Comparison of ENCODE assay signal across 8 mouse cellular contexts in the genomic region with DNA sequence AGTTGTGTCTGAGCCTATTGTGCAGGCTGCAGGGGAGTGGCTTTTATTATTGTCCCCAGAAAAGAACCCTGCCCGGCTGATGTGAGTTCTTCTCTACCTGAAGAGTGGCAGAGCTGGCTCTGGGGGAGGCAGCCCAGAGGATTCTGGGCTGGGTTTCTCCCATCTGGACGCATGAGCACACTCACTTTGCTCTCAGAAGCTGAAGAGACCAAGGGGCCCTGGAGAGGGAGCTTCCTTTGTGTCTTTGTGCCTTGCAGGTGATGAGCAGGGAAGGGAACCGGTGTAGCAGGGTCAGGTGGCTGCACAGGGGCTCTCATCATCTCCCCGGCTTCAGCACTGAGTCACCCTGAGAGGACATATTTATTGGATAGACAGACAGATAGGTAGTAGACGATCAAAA. TPM values are rescaled to one million over a fixed set of nuclear protein-coding genes. Genes with fewer than 3 reads are reported as not detected.
A peak's percentile ranks its signal among the peaks of the same experiment; 100 is the strongest.
DNase-seq lines count a peak whose midpoint lies in the region; ATAC-seq and TF ChIP-seq lines count a peak whose summit lies in the region.

No protein-coding gene starts in this region.

- 56% methylated on average over 5 of the region's 5 CpGs for WGBS in hindbrain, embryonic 10.5 days
- 58% methylated on average over 5 of the region's 5 CpGs for WGBS in hindbrain, embryonic 14.5 days
- 76% methylated on average over 5 of the region's 5 CpGs for WGBS in spleen, adult 2 months
- 45% methylated on average over 5 of the region's 5 CpGs for WGBS in embryonic facial prominence, embryonic 14.5 days
- 62% methylated on average over 5 of the region's 5 CpGs for WGBS in small intestine, adult 2 months
- 50% methylated on average over 5 of the region's 5 CpGs for WGBS in forebrain, embryonic 13.5 days

- no peaks in the 10 kb centered on the region for H3K27me3 ChIP-seq in hindbrain, embryonic 10.5 days (ENCODE audit: insufficient read depth, poor library complexity, severe bottlenecking)
- no peaks in the 10 kb centered on the region for H3K27me3 ChIP-seq in hindbrain, embryonic 14.5 days (ENCODE audit: control insufficient read depth, insufficient read depth, low read length)
- H3K27me3 ChIP-seq in spleen, adult 2 months (ENCODE audit: control insufficient read depth, insufficient read depth, low read length) = no peaks in the 10 kb centered on the region
- H3K27me3 ChIP-seq in embryonic facial prominence, embryonic 14.5 days (replicated peaks; ENCODE audit: control insufficient read depth, insufficient read depth, low read length) = no peaks in the 10 kb centered on the region
- no peaks in the 10 kb centered on the region for H3K27me3 ChIP-seq in small intestine, adult 2 months (ENCODE audit: control insufficient read depth, insufficient read depth, low read length)
- no peaks in the 10 kb centered on the region for H3K27me3 ChIP-seq in forebrain, embryonic 13.5 days

- peaks cover 18% of the 10 kb centered on the region for H3K4me1 ChIP-seq in hindbrain, embryonic 10.5 days (replicated peaks)
- H3K4me1 ChIP-seq in hindbrain, embryonic 14.5 days (replicated peaks; ENCODE audit: control insufficient read depth, insufficient read depth, low read length) = no peaks in the 10 kb centered on the region
- H3K4me1 ChIP-seq in spleen, adult 2 months (ENCODE audit: control insufficient read depth, insufficient read depth, insufficient read length) = no peaks in the 10 kb centered on the region
- no peaks in the 10 kb centered on the region for H3K4me1 ChIP-seq in embryonic facial prominence, embryonic 14.5 days (ENCODE audit: control insufficient read depth, insufficient read depth, low read length)
- H3K4me1 ChIP-seq in small intestine, adult 2 months (ENCODE audit: control insufficient read depth, insufficient read depth, insufficient read length, low read length) = no peaks in the 10 kb centered on the region
- peaks cover 5% of the 10 kb centered on the region; the same call in 1 of the 2 replicates for H3K4me1 ChIP-seq in forebrain, embryonic 13.5 days

- no peak overlapping the region for H3K4me3 ChIP-seq in hindbrain, embryonic 10.5 days
- H3K4me3 ChIP-seq in hindbrain, embryonic 14.5 days (replicated peaks; ENCODE audit: low read length) = no peak overlapping the region
- no peak overlapping the region for H3K4me3 ChIP-seq in spleen, adult 2 months (ENCODE audit: extremely low read depth, insufficient read depth, insufficient read length)
- H3K4me3 ChIP-seq in embryonic facial prominence, embryonic 14.5 days (ENCODE audit: low read depth, low read length) = no peak overlapping the region
- no peak overlapping the region for H3K4me3 ChIP-seq in small intestine, adult 2 months (ENCODE audit: low read depth, low read length)
- H3K4me3 ChIP-seq in forebrain, embryonic 13.5 days = no peak overlapping the region

- ATAC-seq in hindbrain, embryonic 14.5 days (ENCODE audit: low FRiP score) = no peak
- ATAC-seq in embryonic facial prominence, embryonic 14.5 days (ENCODE audit: low read depth) = peak; percentile 45
- ATAC-seq in forebrain, embryonic 13.5 days = no peak

- peak overlapping the region; percentile 77 for H3K27ac ChIP-seq in hindbrain, embryonic 10.5 days
- no peak overlapping the region for H3K27ac ChIP-seq in hindbrain, embryonic 14.5 days
- 0 out of 2 replicates have a peak overlapping the region, but pooled peaks have one; percentile 19 for H3K27ac ChIP-seq in spleen, adult 2 months (ENCODE audit: insufficient read depth, low read length)
- peak overlapping the region; percentile 52; the same call in 1 of the 2 replicates for H3K27ac ChIP-seq in embryonic facial prominence, embryonic 14.5 days (replicated peaks; ENCODE audit: low read depth, low read length)
- 0 out of 2 replicates have a peak overlapping the region, but pooled peaks have one; percentile 18 for H3K27ac ChIP-seq in small intestine, adult 2 months (ENCODE audit: insufficient read depth, low read depth, low read length)
- no peak overlapping the region for H3K27ac ChIP-seq in forebrain, embryonic 13.5 days

- no peaks in the 10 kb centered on the region for H3K9me3 ChIP-seq in hindbrain, embryonic 10.5 days
- no peaks in the 10 kb centered on the region for H3K9me3 ChIP-seq in hindbrain, embryonic 14.5 days (ENCODE audit: control insufficient read depth, low read length)
- no peaks in the 10 kb centered on the region for H3K9me3 ChIP-seq in embryonic facial prominence, embryonic 14.5 days (ENCODE audit: control insufficient read depth, low read length)
- H3K9me3 ChIP-seq in forebrain, embryonic 13.5 days (replicated peaks) = no peaks in the 10 kb centered on the region

- no peak overlapping the region for H3K4me2 ChIP-seq in hindbrain, embryonic 14.5 days (replicated peaks)
- no peak overlapping the region for H3K4me2 ChIP-seq in embryonic facial prominence, embryonic 14.5 days (ENCODE audit: low read depth, low read length)
- no peak overlapping the region for H3K4me2 ChIP-seq in forebrain, embryonic 13.5 days

- DNase-seq in hindbrain, embryonic 10.5 days (ENCODE audit: low spot score) = no peak
- DNase-seq in hindbrain, embryonic 14.5 days (ENCODE audit: low spot score) = no peak
- DNase-seq in spleen, adult 2 months (ENCODE audit: low read depth in 1 of 2, low spot score in 2 of 2) = no peak
- DNase-seq in spleen, postnatal 36 days (ENCODE audit: low spot score in 2 of 2) = no peak
- peak; percentile 56 for DNase-seq in embryonic facial prominence, embryonic 14.5 days (ENCODE audit: low spot score)
- DNase-seq in frontal cortex, postnatal 10 days (ENCODE audit: low spot score in 2 of 2) = no peak

- TF ChIP-seq POLR2A in spleen, adult 2 months (IDR thresholded peaks at IDR 0.05; ENCODE audit: low read depth, low read length) = no peak
- TF ChIP-seq POLR2A in small intestine, adult 2 months (IDR thresholded peaks at IDR 0.05; ENCODE audit: low read depth, low read length) = no peak

- no peak for TF ChIP-seq CTCF in spleen, adult 2 months (IDR thresholded peaks at IDR 0.05; ENCODE audit: extremely low read depth, insufficient read depth, insufficient read length, insufficient replicate concordance)
- no peak for TF ChIP-seq CTCF in small intestine, adult 2 months (IDR thresholded peaks at IDR 0.05; ENCODE audit: extremely low read depth, insufficient read length, insufficient replicate concordance, low read depth, low read length)

- H3K9ac ChIP-seq in hindbrain, embryonic 14.5 days = no peak overlapping the region
- peak overlapping the region; percentile 15; the same call in 1 of the 2 replicates for H3K9ac ChIP-seq in embryonic facial prominence, embryonic 14.5 days (ENCODE audit: low read depth, low read length)
- no peak overlapping the region for H3K9ac ChIP-seq in forebrain, embryonic 13.5 days

- no peaks in the 10 kb centered on the region for H3K36me3 ChIP-seq in hindbrain, embryonic 10.5 days
- H3K36me3 ChIP-seq in hindbrain, embryonic 14.5 days (replicated peaks; ENCODE audit: control insufficient read depth, insufficient read depth) = no peaks in the 10 kb centered on the region
- no peaks in the 10 kb centered on the region for H3K36me3 ChIP-seq in spleen, adult 2 months (ENCODE audit: control insufficient read depth, insufficient read depth, low read length)
- H3K36me3 ChIP-seq in embryonic facial prominence, embryonic 14.5 days (ENCODE audit: control insufficient read depth, insufficient read depth, low read length) = no peaks in the 10 kb centered on the region
- H3K36me3 ChIP-seq in small intestine, adult 2 months (ENCODE audit: control insufficient read depth, insufficient read depth, low read length) = no peaks in the 10 kb centered on the region
- H3K36me3 ChIP-seq in forebrain, embryonic 13.5 days (ENCODE audit: poor library complexity, severe bottlenecking) = no peaks in the 10 kb centered on the region

RNA-seq across cellular contexts. Expression of a gene that starts 15.9 kb away (rescaled TPM):
- polyA plus RNA-seq in hindbrain, embryonic 10.5 days (2016; fragmentation: Nextera tagmentation; extraction: Ambion mirVana) = 28.8 and 35.8 TPM in 2 replicates
- 28.1 and 30.5 TPM in 2 replicates for polyA plus RNA-seq in hindbrain, embryonic 14.5 days (2014; fragmentation: Nextera tagmentation; extraction: Ambion mirVana)
- 132 and 168 TPM in 2 replicates for polyA plus RNA-seq in spleen, adult 2 months (2012; rRNA removed)
- 57.9 and 64.3 TPM in 2 replicates for polyA plus RNA-seq in embryonic facial prominence, embryonic 14.5 days (2014; fragmentation: Nextera tagmentation; extraction: Ambion mirVana)
- polyA plus RNA-seq in small intestine, adult 2 months (2012; rRNA removed) = 36.8 and 54.4 TPM in 2 replicates
- polyA plus RNA-seq in forebrain, embryonic 13.5 days (2015; fragmentation: Nextera tagmentation; extraction: Ambion mirVana) = 20.4 and 21.2 TPM in 2 replicates

RNA-seq across cellular contexts. Expression of a gene that starts 40.7 kb away (rescaled TPM):
- polyA plus RNA-seq in hindbrain, embryonic 10.5 days (2016; fragmentation: Nextera tagmentation; extraction: Ambion mirVana) = 26.9 and 37.6 TPM in 2 replicates
- 78.1 and 82.0 TPM in 2 replicates for polyA plus RNA-seq in hindbrain, embryonic 14.5 days (2014; fragmentation: Nextera tagmentation; extraction: Ambion mirVana)
- polyA plus RNA-seq in spleen, adult 2 months (2012; rRNA removed) = 6.3 and 7.4 TPM in 2 replicates
- polyA plus RNA-seq in embryonic facial prominence, embryonic 14.5 days (2014; fragmentation: Nextera tagmentation; extraction: Ambion mirVana) = 97.8 and 125 TPM in 2 replicates
- 3.4 and 3.7 TPM in 2 replicates for polyA plus RNA-seq in small intestine, adult 2 months (2012; rRNA removed)
- polyA plus RNA-seq in forebrain, embryonic 13.5 days (2015; fragmentation: Nextera tagmentation; extraction: Ambion mirVana) = 48.8 and 48.9 TPM in 2 replicates

RNA-seq across cellular contexts. Expression of a gene that starts 41.7 kb away (rescaled TPM):
- polyA plus RNA-seq in hindbrain, embryonic 10.5 days (2016; fragmentation: Nextera tagmentation; extraction: Ambion mirVana) = 25.9 and 29.5 TPM in 2 replicates
- 14.8 and 16.3 TPM in 2 replicates for polyA plus RNA-seq in hindbrain, embryonic 14.5 days (2014; fragmentation: Nextera tagmentation; extraction: Ambion mirVana)
- polyA plus RNA-seq in spleen, adult 2 months (2012; rRNA removed) = 34.5 and 49.5 TPM in 2 replicates
- 28.2 and 31.0 TPM in 2 replicates for polyA plus RNA-seq in embryonic facial prominence, embryonic 14.5 days (2014; fragmentation: Nextera tagmentation; extraction: Ambion mirVana)
- 25.6 and 26.0 TPM in 2 replicates for polyA plus RNA-seq in small intestine, adult 2 months (2012; rRNA removed)
- 14.2 and 15.7 TPM in 2 replicates for polyA plus RNA-seq in forebrain, embryonic 13.5 days (2015; fragmentation: Nextera tagmentation; extraction: Ambion mirVana)

RNA-seq across cellular contexts. Expression of a gene that starts 50.6 kb away (rescaled TPM):
- 121 and 125 TPM in 2 replicates for polyA plus RNA-seq in hindbrain, embryonic 10.5 days (2016; fragmentation: Nextera tagmentation; extraction: Ambion mirVana)
- 59.7 and 61.6 TPM in 2 replicates for polyA plus RNA-seq in hindbrain, embryonic 14.5 days (2014; fragmentation: Nextera tagmentation; extraction: Ambion mirVana)
- polyA plus RNA-seq in spleen, adult 2 months (2012; rRNA removed) = 125 and 154 TPM in 2 replicates
- 67.4 and 82.3 TPM in 2 replicates for polyA plus RNA-seq in embryonic facial prominence, embryonic 14.5 days (2014; fragmentation: Nextera tagmentation; extraction: Ambion mirVana)
- 41.9 and 89.9 TPM in 2 replicates for polyA plus RNA-seq in small intestine, adult 2 months (2012; rRNA removed)
- 90.3 and 99.9 TPM in 2 replicates for polyA plus RNA-seq in forebrain, embryonic 13.5 days (2015; fragmentation: Nextera tagmentation; extraction: Ambion mirVana)

RNA-seq across cellular contexts. Expression of a gene that starts 58.6 kb away (rescaled TPM):
- 27.6 and 39.1 TPM in 2 replicates for polyA plus RNA-seq in hindbrain, embryonic 10.5 days (2016; fragmentation: Nextera tagmentation; extraction: Ambion mirVana)
- 43.5 and 47.9 TPM in 2 replicates for polyA plus RNA-seq in hindbrain, embryonic 14.5 days (2014; fragmentation: Nextera tagmentation; extraction: Ambion mirVana)
- polyA plus RNA-seq in spleen, adult 2 months (2012; rRNA removed) = 136 and 175 TPM in 2 replicates
- 21.7 and 28.3 TPM in 2 replicates for polyA plus RNA-seq in embryonic facial prominence, embryonic 14.5 days (2014; fragmentation: Nextera tagmentation; extraction: Ambion mirVana)
- polyA plus RNA-seq in small intestine, adult 2 months (2012; rRNA removed) = 10.9 and 25.3 TPM in 2 replicates
- 23.5 and 29.2 TPM in 2 replicates for polyA plus RNA-seq in forebrain, embryonic 13.5 days (2015; fragmentation: Nextera tagmentation; extraction: Ambion mirVana)

Comparison
In these comparisons a context has a peak if more than half of its experiments do, and no peak if none do; other contexts are left out.
1. H3K27ac ChIP-seq: peak in hindbrain, embryonic 10.5 days (single experiment), spleen, adult 2 months (single experiment), embryonic facial prominence, embryonic 14.5 days (single experiment) and small intestine, adult 2 months (single experiment); none in hindbrain, embryonic 14.5 days (single experiment) and forebrain, embryonic 13.5 days (single experiment).